Mouse (Mus musculus): ENCODE measurements around the gene Rreb1. TPM values are rescaled to one million over a fixed set of nuclear protein-coding genes. Genes with fewer than 3 reads are reported as not detected.

Gene Rreb1
- polyA plus RNA-seq, 1 experiment from 2014 or later = 2.6 TPM

DNA sequence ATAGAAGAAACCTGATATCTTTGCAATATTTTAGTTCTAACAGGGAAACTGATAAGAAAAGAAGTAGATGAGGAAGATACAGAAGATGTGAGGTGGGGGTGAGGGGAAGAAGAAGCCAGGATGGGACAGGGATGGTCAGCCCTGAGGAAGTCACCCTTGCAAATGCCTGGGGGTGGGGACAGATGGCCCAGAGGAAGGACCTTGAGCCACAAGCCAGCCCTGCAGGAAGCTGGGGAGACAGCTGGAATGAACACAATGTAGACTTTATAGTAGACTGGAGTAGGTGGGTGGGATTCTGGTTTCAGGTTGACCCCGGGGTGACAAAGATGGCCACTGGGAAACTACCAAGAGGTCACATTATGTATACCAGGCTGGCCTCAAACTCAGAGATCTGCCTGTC lies 176.1 kb downstream of the Rreb1 start:
- Histone ChIP-seq H3K9me3 (replicated peaks; ENCODE audit: control insufficient read depth, low read length, poor library complexity, severe bottlenecking) (no peaks in the 10 kb centered on the region), H3K27me3 (ENCODE audit: control insufficient read depth, insufficient read depth, low read depth, low read length) (no peaks in the 10 kb centered on the region), H3K36me3 (ENCODE audit: control insufficient read depth, insufficient read depth, low read length) (no peaks in the 10 kb centered on the region), H3K27ac (ENCODE audit: low read length) (no peak overlapping the region), H3K4me2 (ENCODE audit: low read length) (no peak overlapping the region), H3K9ac (ENCODE audit: low read depth, low read length) (no peak overlapping the region), H3K4me1 (ENCODE audit: control insufficient read depth, insufficient read depth, low read length) (no peaks in the 10 kb centered on the region), H3K4me3 (ENCODE audit: low read depth, low read length) (no peak overlapping the region)
- ATAC-seq = no peak
- 82% methylated on average over 1 of the region's 1 CpGs for WGBS

DNA sequence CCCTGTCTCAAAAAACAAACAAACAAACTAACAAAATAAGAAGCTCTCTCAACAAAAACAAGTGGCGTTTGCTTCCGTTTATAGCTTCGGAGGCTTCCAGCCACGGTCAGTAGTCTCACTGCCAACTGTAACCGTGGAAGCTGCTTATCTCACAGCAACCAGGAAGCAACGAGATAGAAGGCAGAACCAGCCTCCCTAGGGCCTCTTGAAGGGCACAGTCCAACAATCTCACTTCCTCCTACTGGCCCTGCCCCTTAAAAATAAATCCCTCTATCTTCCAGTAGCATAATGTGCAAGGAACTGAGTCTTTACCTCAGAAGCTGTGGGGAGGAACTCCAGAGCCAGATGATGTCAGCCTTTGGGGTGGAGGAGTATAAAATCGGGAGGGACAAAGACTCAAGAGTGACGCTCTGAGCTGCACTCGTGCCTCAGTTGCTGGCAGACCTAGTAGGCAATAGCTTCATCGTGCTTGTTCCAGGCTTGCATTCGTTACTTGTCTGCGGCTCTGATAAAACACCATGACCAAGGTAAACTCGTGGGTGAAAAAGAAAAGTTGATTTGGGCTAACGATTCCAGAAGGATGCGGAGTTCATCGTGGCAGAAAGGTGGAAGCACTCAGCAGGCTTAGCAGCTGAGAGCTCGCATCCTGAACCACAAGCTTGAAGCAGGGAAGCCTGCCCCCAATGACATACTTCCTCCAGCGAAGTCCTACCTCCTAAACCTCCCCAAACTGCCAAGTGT lies 180.5 kb downstream of the Rreb1 start:
- no peaks in the 10 kb centered on the region for H3K27me3 ChIP-seq (ENCODE audit: control insufficient read depth, insufficient read depth, low read depth, low read length)
- 90% methylated on average over 18 of the region's 18 CpGs for WGBS
- no peak overlapping the region for H3K4me3 ChIP-seq (ENCODE audit: low read depth, low read length)

DNA sequence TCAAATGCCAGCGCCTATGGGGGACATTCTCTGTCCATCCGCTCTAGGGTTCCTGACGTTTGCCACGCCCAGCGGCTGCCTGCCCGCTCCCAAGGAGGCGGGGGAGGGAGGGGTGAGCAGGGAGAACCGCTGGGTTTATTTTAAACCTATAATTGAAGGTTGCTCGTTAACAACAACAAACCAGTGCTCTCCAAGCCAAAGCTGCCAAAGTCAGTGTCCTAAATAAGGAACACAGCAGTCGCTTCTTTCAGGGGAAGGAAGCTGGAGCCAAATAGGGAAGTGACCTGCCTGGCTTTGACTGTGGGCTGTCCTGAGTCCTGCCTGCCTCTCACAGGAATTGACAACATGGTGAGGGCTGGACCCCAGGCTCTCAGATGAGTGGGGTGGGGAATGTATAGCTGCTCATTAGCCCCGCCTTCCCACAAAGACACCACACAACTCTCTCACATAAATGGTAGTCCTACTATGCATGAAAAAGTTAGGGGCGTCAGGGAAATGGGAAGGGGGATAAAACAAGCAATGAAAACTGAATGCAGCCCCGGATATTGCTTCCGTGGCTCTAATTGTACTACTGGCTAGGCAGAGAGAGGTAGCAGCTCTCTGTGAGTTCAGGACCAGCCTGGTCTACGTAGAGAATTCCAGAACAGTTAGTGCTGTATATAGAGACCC lies 181.2 kb downstream of the Rreb1 start:
- ATAC-seq = no peak
- H3K36me3 ChIP-seq (ENCODE audit: control insufficient read depth, insufficient read depth, low read length) = no peaks in the 10 kb centered on the region
- H3K9ac ChIP-seq (ENCODE audit: low read depth, low read length) = no peak overlapping the region
- no peak overlapping the region for H3K4me2 ChIP-seq (ENCODE audit: low read length)
- H3K9me3 ChIP-seq (replicated peaks; ENCODE audit: control insufficient read depth, low read length, poor library complexity, severe bottlenecking) = no peaks in the 10 kb centered on the region
- no peaks in the 10 kb centered on the region for H3K27me3 ChIP-seq (ENCODE audit: control insufficient read depth, insufficient read depth, low read depth, low read length)
- WGBS = 77% methylated on average over 15 of the region's 15 CpGs
- H3K4me1 ChIP-seq (ENCODE audit: control insufficient read depth, insufficient read depth, low read length) = peaks cover 4% of the 10 kb centered on the region; the same call in 1 of the 2 replicates
- H3K27ac ChIP-seq (ENCODE audit: low read length) = no peak overlapping the region
- H3K4me3 ChIP-seq (ENCODE audit: low read depth, low read length) = no peak overlapping the region

More for the DNA sequence above, 180.5 kb downstream of the Rreb1 start:
- H3K4me1 ChIP-seq (ENCODE audit: control insufficient read depth, insufficient read depth, low read length) = peaks cover under 1% of the 10 kb centered on the region; the same call in 1 of the 2 replicates
- no peak overlapping the region for H3K9ac ChIP-seq (ENCODE audit: low read depth, low read length)
- no peak overlapping the region for H3K27ac ChIP-seq (ENCODE audit: low read length)
- no peaks in the 10 kb centered on the region for H3K36me3 ChIP-seq (ENCODE audit: control insufficient read depth, insufficient read depth, low read length)
- H3K4me2 ChIP-seq (ENCODE audit: low read length) = no peak overlapping the region
- no peak for ATAC-seq
- H3K9me3 ChIP-seq (replicated peaks; ENCODE audit: control insufficient read depth, low read length, poor library complexity, severe bottlenecking) = no peaks in the 10 kb centered on the region

DNA sequence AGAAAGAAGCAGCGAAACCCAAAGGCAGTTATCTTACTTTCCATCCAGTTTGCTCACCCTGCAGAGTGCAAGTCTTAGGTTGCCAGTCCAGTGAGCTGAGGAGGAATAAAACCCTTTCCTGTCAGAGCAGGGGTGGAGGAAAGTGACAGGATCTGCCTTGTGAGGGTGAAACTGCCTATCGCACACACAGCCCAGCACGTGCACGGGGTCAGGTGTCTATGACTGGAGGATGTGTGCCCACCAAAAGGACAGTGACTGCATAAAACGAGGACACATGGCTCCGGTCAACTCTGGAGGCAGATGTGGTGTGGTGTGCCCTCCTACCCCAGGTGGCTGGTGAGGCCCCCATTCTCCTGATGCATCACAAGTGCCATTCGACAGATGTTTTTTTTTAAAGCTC lies 181.7 kb downstream of the Rreb1 start:
- H3K36me3 ChIP-seq (ENCODE audit: control insufficient read depth, insufficient read depth, low read length) = no peaks in the 10 kb centered on the region
- 92% methylated on average over 7 of the region's 7 CpGs for WGBS
- H3K4me2 ChIP-seq (ENCODE audit: low read length) = no peak overlapping the region
- no peaks in the 10 kb centered on the region for H3K27me3 ChIP-seq (ENCODE audit: control insufficient read depth, insufficient read depth, low read depth, low read length)
- no peak for ATAC-seq
- no peaks in the 10 kb centered on the region for H3K9me3 ChIP-seq (replicated peaks; ENCODE audit: control insufficient read depth, low read length, poor library complexity, severe bottlenecking)
- H3K4me3 ChIP-seq (ENCODE audit: low read depth, low read length) = no peak overlapping the region
- peaks cover 4% of the 10 kb centered on the region; the same call in 1 of the 2 replicates for H3K4me1 ChIP-seq (ENCODE audit: control insufficient read depth, insufficient read depth, low read length)
- H3K9ac ChIP-seq (ENCODE audit: low read depth, low read length) = no peak overlapping the region
- H3K27ac ChIP-seq (ENCODE audit: low read length) = no peak overlapping the region

DNA sequence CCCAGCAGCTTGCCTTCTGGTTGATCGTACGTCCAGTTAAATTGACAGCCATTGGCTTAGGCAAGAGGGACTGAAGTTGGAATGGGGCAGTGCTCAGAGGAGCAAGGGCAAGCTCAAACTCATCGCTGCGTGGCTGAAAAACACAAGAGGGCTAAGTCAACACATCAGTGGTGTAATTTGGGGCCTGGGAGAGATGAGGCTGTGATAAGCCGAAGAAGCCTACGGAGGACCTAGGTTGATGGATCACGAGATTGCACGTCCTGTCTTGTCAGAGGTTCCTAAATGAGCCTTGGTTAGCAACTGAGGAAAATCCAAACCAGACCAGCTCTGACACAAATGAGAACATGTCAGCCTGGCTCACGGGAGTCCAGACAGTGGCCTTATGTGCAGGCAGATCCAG lies 184.3 kb downstream of the Rreb1 start:
- no peak overlapping the region for H3K4me2 ChIP-seq (ENCODE audit: low read length)
- H3K36me3 ChIP-seq (ENCODE audit: control insufficient read depth, insufficient read depth, low read length) = no peaks in the 10 kb centered on the region
- H3K27me3 ChIP-seq (ENCODE audit: control insufficient read depth, insufficient read depth, low read depth, low read length) = no peaks in the 10 kb centered on the region
- no peak overlapping the region for H3K9ac ChIP-seq (ENCODE audit: low read depth, low read length)
- WGBS = 90% methylated on average over 9 of the region's 9 CpGs
- H3K4me1 ChIP-seq (ENCODE audit: control insufficient read depth, insufficient read depth, low read length) = peaks cover 4% of the 10 kb centered on the region; the same call in 1 of the 2 replicates
- H3K4me3 ChIP-seq (ENCODE audit: low read depth, low read length) = no peak overlapping the region
- no peaks in the 10 kb centered on the region for H3K9me3 ChIP-seq (replicated peaks; ENCODE audit: control insufficient read depth, low read length, poor library complexity, severe bottlenecking)
- H3K27ac ChIP-seq (ENCODE audit: low read length) = no peak overlapping the region
- ATAC-seq = no peak

DNA sequence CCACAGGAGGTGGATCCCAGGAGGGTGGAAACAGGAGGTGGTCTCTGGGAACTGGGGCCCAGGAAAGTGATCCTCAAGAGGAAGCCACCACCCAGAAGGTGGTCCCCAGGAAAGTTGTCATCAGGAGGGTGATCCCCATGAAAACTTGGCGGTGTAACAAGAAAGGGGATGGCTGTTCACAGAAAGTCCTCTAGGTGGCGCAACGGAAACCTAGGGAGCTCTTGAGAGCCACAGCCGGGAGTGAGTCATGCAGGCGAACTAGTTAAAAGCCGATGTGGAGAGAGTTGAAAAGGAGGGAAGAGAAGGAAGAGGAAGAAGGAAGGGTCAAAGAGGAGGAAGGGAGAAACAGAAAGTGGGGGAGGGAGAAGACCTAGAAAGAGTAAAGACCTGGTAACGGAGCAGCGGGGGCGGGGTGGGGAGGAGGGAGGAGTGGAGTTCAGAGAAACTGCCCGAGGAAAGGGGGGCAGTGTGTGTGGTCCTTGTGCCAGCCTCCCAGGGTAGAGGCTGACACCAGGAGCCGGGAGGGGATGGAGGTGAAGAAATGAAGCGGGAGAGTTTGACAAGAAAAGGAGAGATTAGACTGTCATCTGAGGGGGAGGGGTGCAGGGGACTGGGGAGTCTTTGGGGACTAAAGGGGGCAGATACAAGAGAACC lies 185.3 kb downstream of the Rreb1 start:
- no peaks in the 10 kb centered on the region for H3K9me3 ChIP-seq (replicated peaks; ENCODE audit: control insufficient read depth, low read length, poor library complexity, severe bottlenecking)
- no peak overlapping the region for H3K9ac ChIP-seq (ENCODE audit: low read depth, low read length)
- H3K4me1 ChIP-seq (ENCODE audit: control insufficient read depth, insufficient read depth, low read length) = peaks cover 4% of the 10 kb centered on the region; the same call in 1 of the 2 replicates
- H3K36me3 ChIP-seq (ENCODE audit: control insufficient read depth, insufficient read depth, low read length) = no peaks in the 10 kb centered on the region
- peak overlapping the region; percentile 3; the same call in 1 of the 2 replicates for H3K4me3 ChIP-seq (ENCODE audit: low read depth, low read length)
- 0 out of 2 replicates have a peak, but pooled peaks have one; percentile 37 for ATAC-seq
- H3K27ac ChIP-seq (ENCODE audit: low read length) = no peak overlapping the region
- H3K27me3 ChIP-seq (ENCODE audit: control insufficient read depth, insufficient read depth, low read depth, low read length) = no peaks in the 10 kb centered on the region
- peak overlapping the region; percentile 34 for H3K4me2 ChIP-seq (ENCODE audit: low read length)
- WGBS = under 1% methylated on average over 12 of the region's 12 CpGs

DNA sequence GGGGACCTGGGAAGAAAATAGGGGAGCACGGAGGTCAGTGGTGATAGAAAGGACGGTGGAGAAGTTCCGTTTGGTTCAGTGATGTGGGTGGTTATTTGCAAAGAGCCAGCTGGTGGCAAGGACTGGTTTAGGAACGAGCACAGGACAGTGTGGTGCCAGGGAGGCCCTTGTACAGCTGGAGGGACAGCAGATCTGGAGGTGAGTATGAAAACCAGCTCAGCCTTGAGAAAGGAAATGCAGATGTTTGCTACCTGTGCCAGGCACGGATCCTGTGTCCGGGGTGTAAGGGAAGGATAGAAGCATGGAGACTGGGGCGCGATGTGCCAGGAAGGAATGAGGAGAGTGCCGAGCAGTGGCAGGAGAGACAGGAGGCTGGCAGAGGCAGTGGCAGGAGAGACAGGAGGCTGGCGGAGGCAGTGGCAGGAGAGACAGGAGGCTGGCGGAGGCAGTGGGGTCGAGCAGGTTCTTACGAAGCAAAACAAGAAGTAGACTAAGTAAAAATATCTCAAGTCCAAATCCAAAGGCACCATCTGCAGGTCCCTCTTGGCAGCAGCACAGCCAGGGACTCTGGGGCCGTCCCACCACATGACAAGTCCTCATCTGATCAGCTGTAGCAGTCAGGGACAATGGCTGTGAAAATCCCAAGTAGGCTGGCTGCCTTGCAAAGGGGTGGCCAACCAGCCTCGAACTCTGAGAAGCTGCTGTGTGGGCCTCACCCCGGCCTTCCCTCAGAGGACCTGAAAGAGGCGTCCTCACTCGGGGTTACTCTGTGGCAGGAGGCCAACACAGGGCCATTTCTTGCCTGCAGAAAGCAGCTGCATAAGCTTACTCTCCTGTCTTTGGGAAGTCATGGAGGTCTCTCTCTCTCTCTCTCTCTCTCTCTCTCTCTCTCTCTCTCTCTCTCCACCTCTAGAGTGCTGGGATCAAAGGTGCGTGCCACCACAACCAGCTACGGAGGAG lies 186.2 kb downstream of the Rreb1 start:
- no peak overlapping the region for H3K27ac ChIP-seq (ENCODE audit: low read length)
- no peak for ATAC-seq
- H3K9ac ChIP-seq (ENCODE audit: low read depth, low read length) = no peak overlapping the region
- no peaks in the 10 kb centered on the region for H3K9me3 ChIP-seq (replicated peaks; ENCODE audit: control insufficient read depth, low read length, poor library complexity, severe bottlenecking)
- 37% methylated on average over 20 of the region's 20 CpGs for WGBS
- H3K36me3 ChIP-seq (ENCODE audit: control insufficient read depth, insufficient read depth, low read length) = no peaks in the 10 kb centered on the region
- 0 out of 2 replicates have a peak overlapping the region, but pooled peaks have one; percentile 34 for H3K4me2 ChIP-seq (ENCODE audit: low read length)
- peaks cover 8% of the 10 kb centered on the region; the same call in 1 of the 2 replicates for H3K4me1 ChIP-seq (ENCODE audit: control insufficient read depth, insufficient read depth, low read length)
- H3K27me3 ChIP-seq (ENCODE audit: control insufficient read depth, insufficient read depth, low read depth, low read length) = no peaks in the 10 kb centered on the region
- H3K4me3 ChIP-seq (ENCODE audit: low read depth, low read length) = no peak overlapping the region

DNA sequence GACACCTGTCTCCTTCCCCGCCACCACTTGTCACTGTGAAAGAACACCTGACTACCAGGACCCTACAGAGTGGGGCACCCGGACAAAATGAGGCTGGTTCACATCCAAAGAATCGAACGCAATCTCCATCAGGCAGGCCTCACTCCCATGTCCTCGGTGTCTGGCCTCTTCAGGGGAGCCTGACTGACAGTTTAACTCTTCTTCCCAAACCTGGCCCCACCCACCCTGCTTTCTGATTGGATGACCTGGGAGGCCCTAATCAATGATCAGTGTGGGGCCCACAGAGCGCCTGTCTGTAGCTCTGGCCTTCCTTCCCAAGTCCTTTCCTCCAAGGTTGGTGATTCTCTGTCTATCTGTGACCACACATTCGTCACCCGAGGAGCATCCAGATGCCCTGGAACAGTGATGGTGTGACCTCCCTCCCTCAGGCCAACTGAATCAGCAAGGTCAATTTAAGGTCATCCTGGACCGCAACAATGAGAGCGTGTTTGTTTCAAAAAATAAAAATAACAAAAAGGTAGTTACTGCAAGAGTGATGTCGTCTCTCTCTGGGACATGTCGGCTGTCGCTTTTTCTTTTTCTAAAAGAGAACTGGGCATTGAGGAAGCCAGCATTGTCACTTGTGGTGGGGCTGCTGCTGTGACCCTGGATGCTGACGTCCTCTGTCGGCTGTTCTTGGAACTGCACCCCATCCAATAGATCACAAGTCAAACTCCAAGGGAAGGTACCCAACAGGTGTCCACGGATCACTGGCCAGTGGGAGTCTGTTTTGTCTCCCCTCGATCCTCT lies 187.1 kb downstream of the Rreb1 start:
- no peak for ATAC-seq

More for the DNA sequence above, 187.1 kb downstream of the Rreb1 start:
- no peaks in the 10 kb centered on the region for H3K27me3 ChIP-seq (ENCODE audit: control insufficient read depth, insufficient read depth, low read depth, low read length)
- no peak overlapping the region for H3K4me3 ChIP-seq (ENCODE audit: low read depth, low read length)
- no peak overlapping the region for H3K9ac ChIP-seq (ENCODE audit: low read depth, low read length)
- WGBS = 34% methylated on average over 17 of the region's 17 CpGs
- H3K36me3 ChIP-seq (ENCODE audit: control insufficient read depth, insufficient read depth, low read length) = no peaks in the 10 kb centered on the region
- no peak overlapping the region for H3K4me2 ChIP-seq (ENCODE audit: low read length)
- peaks cover 8% of the 10 kb centered on the region; the same call in 1 of the 2 replicates for H3K4me1 ChIP-seq (ENCODE audit: control insufficient read depth, insufficient read depth, low read length)
- H3K27ac ChIP-seq (ENCODE audit: low read length) = no peak overlapping the region
- H3K9me3 ChIP-seq (replicated peaks; ENCODE audit: control insufficient read depth, low read length, poor library complexity, severe bottlenecking) = no peaks in the 10 kb centered on the region
